Mouse (Mus musculus) megakaryocyte progenitor cell, adult 5-6 weeks (primary cell): ENCODE data around the gene Shprh. TPM values are rescaled to one million over a fixed set of nuclear protein-coding genes. Genes with fewer than 3 reads are reported as not detected.
A peak's percentile ranks its signal among the peaks of the same experiment; 100 is the strongest.
"Not testable (repeated sequence)": the region's sequence is repeated elsewhere in the genome, so short reads cannot be mapped to it uniquely, and the experiment has no call there.

Experiments used
- ATAC-seq: replicated peaks from 2 replicates; pipeline ENCODE4 v1.8.0; 2016; ENCODE audit warnings: mild to moderate bottlenecking, moderate TSS enrichment, inconsistent platforms; ENCODE audit not compliant: poor library complexity
- total RNA-seq, 2 experiments: library from RNA; stranded (forward) in 1 of 2; stranded (reverse) in 1 of 2; fragments of 157-497, 149-512 nt in 1 of 2; fragments of 200-1000 nt in 1 of 2; gene quantifications; 2 replicates each; pipeline versions ENCODE4 v1.2.3 to v1.2.4; 2015 to 2017

The Shprh gene
- total RNA-seq, 2 experiments from 2014 or later: 17.5 to 17.8 TPM

DNA sequence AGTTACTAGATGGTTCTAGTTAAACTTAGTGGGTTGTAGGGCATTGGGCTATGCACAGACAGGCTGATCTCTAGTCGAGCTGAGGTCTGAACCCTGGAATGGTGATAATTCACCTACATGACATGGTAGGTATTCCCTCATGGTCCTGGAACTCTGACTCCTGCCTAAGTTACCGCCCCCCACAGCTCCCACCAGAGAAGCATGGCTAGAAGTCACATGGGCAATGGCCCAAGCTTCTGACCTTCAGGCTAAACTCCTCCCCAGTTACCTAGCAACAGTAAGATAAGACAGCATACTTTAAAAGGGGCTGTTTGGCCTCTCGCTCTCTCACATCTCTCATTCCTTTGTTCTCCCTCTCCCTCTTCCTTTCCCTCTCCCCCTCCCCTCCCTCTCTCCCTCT is 93.8 kb downstream of the Shprh start:
- not testable (repeated sequence) for ATAC-seq

DNA sequence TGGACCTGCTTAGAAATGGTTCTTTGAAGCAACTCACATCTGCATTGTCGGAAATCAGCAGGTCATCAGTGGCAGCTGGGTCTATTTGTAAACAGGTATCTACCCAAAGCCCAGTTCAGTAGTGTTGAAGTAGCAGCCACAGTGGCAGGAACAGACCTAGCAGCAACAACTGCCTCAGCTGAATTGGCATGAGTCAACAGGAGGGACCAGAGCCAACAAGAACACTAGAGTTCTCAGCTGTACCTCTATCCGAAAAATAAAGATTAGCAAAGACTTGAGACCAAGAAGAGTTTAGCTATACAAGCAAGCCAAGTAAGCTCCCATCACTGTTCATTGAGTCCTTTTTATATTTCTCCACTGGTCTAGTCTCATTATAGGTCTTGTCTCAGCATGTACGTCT is 99.0 kb downstream of the Shprh start:
- ATAC-seq: no peak

DNA sequence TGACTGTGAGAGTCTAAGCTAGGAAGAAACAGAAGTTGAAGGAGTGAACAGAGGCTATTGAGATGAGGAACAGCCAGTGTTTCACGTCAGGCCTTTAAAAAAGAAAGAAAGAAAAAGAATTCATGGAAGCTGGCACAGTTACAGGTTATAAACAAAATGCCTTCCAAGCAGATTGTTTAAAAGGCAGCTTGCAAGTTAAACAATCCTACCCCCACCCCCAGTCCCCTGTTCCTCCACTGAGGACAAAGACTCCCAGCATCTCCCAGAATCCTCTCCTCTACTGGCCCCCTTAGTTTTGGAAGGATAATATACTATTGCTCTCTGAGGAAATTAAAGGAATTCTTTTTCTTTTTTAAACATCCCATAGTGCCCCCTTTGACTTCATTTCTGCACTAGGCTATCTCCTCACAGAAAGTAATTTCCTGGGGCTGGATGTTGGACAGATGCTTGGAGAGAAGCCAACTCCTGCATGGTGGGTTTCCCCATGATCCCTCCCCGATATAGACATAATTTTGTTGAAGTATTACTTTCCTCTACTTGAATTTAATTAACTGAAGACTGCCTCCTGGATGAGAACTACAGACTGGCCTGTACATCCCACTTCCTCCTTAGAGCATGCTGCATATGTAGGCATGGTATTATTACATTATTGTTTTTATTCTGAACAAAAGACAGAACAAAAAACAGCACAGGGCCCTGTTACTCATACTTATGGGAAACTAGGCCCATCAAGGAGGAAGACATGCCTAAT is 101.2 kb downstream of the Shprh start:
- no peak for ATAC-seq

DNA sequence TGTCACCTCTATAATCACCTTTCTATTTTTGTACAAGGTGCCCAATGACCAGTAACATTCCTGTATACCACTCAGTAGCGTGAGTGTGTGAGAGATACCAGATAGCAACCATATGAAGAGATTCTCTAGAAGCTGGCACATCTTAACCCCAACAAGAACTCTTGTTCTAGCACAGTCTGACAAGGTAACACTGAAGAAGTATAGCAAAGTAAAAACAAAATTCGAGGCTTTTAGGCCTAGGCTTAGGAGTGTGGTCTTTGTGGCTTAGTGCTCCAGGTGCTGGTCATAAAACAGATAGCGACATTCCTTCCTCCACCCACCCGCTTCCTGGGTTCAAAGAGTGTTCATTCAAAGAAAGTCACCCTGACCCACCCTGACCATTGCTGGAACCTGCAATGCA is 104.4 kb downstream of the Shprh start:
- not testable (repeated sequence) for ATAC-seq

DNA sequence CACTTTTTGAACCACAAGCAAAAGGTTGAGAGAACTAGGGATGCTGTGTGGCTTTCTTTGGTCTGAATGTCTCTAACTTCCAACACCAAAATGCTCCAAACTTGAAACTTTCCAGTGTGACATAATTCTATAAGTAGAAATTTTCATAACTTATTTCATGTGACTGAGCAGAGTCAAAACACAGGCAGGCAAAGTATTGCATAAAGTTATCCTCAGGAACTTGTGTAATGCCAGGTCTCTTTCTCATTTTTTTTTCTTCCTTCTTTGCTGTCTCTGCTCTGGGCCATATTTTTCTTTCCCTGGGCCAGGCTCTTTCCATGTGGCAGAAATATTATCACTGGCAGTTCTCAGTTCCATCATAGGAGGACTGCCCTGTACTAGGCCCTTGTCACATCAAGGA is 110.9 kb downstream of the Shprh start:
- peak; percentile 75 for ATAC-seq

DNA sequence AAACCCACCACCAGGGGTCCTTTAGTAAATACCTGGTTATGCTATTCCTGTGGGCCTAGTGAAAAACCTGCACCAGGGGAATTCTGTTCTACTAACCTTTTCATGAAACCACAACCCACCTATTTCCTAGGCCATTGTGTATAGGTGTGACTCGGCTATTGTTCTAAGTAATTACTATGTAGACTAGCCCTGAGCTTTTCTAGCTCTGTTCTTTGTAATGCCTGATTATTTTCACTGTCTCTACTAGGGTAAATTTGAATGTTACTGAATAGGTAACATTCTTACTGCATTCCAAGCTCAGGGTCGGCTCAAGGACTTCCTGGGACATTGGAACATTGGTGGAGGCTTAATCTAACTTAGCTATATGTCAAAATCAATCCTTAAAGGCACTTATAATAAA is 113.1 kb downstream of the Shprh start:
- not testable (repeated sequence) for ATAC-seq

DNA sequence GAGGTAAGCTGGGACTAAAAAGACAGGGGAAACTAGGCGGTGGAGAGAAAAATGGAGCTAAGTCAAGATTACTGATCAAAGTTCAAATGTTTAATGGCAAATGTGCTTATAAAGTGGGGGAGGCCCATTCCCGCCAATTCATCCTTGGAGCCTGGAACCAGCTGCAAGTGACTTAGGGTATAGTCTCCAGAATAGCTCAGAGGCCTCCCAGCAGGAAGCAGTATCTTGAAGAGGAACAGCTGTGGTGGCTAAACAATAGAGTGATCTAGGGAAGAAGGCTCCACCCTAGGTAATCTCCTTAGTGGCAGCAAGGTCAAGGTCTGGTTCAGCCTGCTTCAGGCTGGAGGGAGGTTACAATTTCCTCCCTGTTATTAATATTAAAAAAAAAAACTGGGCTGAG is 114.6 kb downstream of the Shprh start:
- ATAC-seq: not testable (repeated sequence)

Other genes with a start within 250 kb of the Shprh start
- gene Grm1, start 67.1 kb upstream of the Shprh start, total RNA-seq (2015): 0.05 TPM in 1 of 2 replicates, not detected in the other
- not detected in 2 replicates for gene Grm1, start 67.1 kb upstream of the Shprh start, total RNA-seq (2017)
- 13.3 and 15.4 TPM in 2 replicates for gene Fbxo30, start 131.9 kb downstream of the Shprh start, total RNA-seq (2015)
- gene Fbxo30, start 131.9 kb downstream of the Shprh start, total RNA-seq (2017): 9.6 and 12.3 TPM in 2 replicates
- 2.3 TPM in 2 replicates for gene Epm2a, start 194.0 kb downstream of the Shprh start, total RNA-seq (2015)
- gene Epm2a, start 194.0 kb downstream of the Shprh start, total RNA-seq (2017): 5.4 TPM in 2 replicates